Mouse (Mus musculus) C3H10T1/2 (cell line): Measurements from ENCODE around the gene Meig1. TPM values are rescaled to one million over a fixed set of nuclear protein-coding genes. Genes with fewer than 3 reads are reported as not detected.

ENCODE experiments used
- polyA plus RNA-seq, 2 experiments: library from polyadenylated mRNA; unstranded; fragments of >200 nt; fragmentation: generic; extraction: Trizol; gene quantifications; one replicate each; pipeline ENCODE4 v1.2.1; 2012; ENCODE audit warnings: missing spikeins in 2 of 2

Gene Meig1
- polyA plus RNA-seq = under 1 TPM in 1 of 2 experiments, not detected in 1; 0.06 TPM

GRCm38 (mm10) chr2:3422548-3422947, at the start of gene Meig1:
Gene Meig1 (minus strand): TSS chr2:3422648.

GRCm38 (mm10) chr2:3423841-3424578, 1.6 kb upstream of the Meig1 start, which contains the start of gene Dclre1c:
Gene Dclre1c (plus strand): TSS chr2:3424131.

GRCm38 (mm10) chr2:3397110-3397509, 25.3 kb downstream of the Meig1 start, which contains the start of gene Olah:
Gene Olah (minus strand): TSS chr2:3397210.

Other genes starting within 250 kb of the Meig1 start
- 1 to 10 TPM; 8.5 to 8.9 TPM for gene Nmt2, start 138.4 kb downstream of the Meig1 start, polyA plus RNA-seq
- 1 to 10 TPM; 1.1 to 6.5 TPM for gene Rpp38, start 90.0 kb downstream of the Meig1 start, polyA plus RNA-seq
- gene Acbd7, start 86.5 kb downstream of the Meig1 start, polyA plus RNA-seq = under 1 TPM in 1 of 2 experiments, not detected in 1; 0.18 TPM
- gene Olah, start 25.4 kb downstream of the Meig1 start, polyA plus RNA-seq = not detected
- gene Dclre1c, start 1.5 kb upstream of the Meig1 start, polyA plus RNA-seq = under 1 TPM; 0.08 to 0.79 TPM
- gene Suv39h2, start 52.4 kb upstream of the Meig1 start, polyA plus RNA-seq = 1 to 10 TPM in 1 of 2 experiments, under 1 TPM in 1; 0.41 to 1.1 TPM
- gene Gm45902, start 90.1 kb upstream of the Meig1 start, polyA plus RNA-seq = under 1 TPM; 0.21 to 0.91 TPM
- 10 to 100 TPM in 1 of 2 experiments, 1 to 10 TPM in 1; 6.0 to 24.3 TPM for gene Hspa14, start 90.2 kb upstream of the Meig1 start, polyA plus RNA-seq
- under 1 TPM; 0.12 to 0.90 TPM for gene Cdnf, start 90.4 kb upstream of the Meig1 start, polyA plus RNA-seq
- 10 to 100 TPM in 1 of 2 experiments, 1 to 10 TPM in 1; 2.1 to 20.7 TPM for gene Fam107b, start 147.8 kb upstream of the Meig1 start, polyA plus RNA-seq